Mouse (Mus musculus): ENCODE data around the gene Rps6ka4.

Gene Rps6ka4

GRCm38 (mm10) chr19:6851497-6851896 lies 11.1 kb upstream of the Rps6ka4 start:
- no peak for DNase-seq

- DNase-seq = no peak
These were observed 9.2 kb upstream of the Rps6ka4 start for GRCm38 (mm10) chr19:6849506-6850068.

DNA sequence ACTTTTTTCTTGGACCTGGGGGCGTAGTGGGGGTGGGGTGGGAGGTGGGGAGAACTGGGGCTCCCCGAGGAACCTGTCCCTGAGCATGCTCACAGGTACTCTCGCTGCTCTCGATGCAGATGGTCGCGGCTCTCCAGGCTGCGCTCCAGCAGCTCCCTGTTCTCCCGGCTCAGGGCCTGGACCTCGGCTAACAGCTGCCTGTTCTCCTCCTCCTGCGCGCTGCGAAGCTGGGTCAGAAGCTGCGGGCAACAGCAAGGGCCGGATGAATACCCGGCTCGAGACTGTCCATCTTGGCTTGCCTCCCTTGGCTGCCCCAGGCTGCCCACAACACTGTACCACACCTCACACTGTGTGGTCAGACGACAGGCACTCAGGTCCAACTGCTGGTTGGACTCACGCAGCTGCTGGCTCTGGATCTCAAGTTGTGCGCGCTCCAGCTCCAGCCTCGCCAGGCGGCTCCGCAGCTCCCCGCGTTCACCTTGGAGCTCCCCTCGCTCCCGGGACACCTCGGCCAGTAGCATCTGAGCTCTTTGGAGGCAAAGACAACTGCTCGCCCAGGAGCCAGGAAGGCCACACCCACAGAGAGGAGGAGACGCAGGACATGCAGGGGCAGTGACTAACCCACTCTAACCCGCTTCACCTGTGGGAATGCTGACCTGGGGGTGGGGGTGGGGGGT lies 7.5 kb upstream of the Rps6ka4 start:
- DNase-seq = no peak

DNA sequence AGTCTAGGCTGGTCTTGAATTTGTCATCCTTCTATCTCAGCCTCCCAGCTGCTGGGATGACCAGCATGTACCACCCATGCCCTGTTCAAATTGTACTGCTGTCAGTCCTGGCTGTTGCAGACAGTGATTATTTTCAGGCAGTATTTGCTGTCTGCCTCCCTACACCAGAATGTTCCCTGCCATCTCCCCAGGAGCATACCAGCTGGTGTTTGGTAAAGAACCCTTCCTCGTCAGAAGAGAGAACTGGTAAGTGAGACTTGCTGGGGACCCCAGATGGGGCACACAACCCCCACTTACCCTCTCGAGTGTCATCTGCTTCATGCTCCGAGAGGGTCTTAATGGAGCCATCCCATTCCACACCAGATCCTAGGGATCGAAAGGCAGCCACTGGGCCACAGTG lies 5.6 kb upstream of the Rps6ka4 start:
- no peak for DNase-seq

DNA sequence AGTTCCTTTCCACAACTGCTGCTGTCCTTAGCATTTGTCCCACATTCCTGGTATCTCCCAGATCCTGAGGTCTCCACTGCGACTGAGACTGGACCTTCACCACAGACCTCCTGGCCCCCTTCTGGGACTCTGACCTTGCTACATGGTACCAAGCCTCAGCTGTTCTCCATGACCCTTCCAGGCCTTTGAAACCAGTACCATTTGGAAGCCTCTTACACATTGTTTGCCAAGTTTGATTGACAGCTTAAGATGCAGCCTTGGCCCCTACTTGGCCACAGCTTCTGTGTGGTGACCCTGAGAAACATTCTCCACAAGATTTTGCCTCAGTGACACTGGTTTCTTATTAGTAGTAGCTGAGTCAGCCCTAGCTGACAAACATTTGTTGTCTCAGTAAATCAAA lies 1.9 kb upstream of the Rps6ka4 start:
- DNase-seq = no peak

- DNase-seq = no peak
These were observed 809 bp upstream of the Rps6ka4 start for GRCm38 (mm10) chr19:6841292-6841597.

DNA sequence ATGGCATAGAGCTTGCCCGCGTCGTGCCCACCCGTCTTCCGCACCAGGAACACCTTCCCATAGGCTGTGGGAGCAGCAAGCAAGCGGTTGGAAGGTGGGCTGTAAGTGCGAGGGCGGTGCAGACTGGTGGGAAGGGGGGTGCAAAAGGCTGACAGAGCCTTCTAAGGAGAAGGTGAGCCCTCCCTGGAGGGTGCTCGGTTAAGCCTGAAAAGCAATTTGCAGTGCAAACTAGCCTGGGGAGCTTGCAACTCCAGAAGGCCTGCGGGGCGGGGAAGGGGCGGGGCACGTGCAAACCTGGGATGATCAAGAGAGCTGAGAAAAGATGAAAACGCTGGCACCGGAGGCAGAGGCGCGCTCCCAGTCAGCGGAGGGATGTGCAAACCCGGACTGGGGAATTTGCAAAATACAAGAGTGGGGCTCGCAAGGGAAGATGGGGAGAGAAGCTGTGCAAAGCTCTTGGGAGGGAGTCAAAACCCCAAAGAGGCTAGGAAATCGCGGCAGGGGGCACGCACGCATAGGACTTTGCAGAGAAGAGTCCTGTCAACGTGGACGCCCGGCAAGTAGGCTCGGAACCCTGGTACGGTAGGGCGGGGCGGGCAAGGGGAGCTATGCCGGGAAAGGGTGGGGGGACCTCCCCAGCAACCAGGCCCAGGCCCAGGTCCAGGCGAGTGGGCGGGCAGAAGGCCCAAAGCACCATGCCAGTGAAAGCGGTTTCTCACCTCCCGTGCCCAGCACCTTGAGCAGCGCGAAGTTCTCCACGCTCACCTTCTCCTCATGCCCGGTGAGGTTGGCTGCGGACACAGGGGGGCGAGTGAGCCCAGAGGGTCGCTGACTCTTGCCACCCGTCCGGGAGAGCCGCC lies 591 bp downstream of the Rps6ka4 start:
- DNase-seq = peak; percentile 53 to 60

DNA sequence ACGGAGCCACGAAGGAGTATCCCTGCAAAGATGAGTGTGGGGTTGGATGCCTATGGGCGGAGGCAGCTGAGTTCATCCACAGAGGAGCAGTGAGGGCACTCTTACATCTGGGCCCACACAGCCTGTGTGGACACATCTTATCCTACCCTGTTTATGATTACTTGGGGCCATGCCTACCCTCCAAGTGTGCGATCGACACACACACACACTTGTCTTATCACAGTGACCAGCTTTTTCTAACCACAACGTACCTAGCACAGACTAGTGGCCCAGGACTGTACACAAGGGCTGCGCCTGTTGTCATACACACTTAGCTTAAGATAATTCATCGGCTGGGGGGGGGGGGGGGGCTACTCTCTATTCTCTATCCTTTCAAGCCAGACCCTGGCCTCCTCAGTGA lies 8.1 kb downstream of the Rps6ka4 start:
- DNase-seq = no peak

DNA sequence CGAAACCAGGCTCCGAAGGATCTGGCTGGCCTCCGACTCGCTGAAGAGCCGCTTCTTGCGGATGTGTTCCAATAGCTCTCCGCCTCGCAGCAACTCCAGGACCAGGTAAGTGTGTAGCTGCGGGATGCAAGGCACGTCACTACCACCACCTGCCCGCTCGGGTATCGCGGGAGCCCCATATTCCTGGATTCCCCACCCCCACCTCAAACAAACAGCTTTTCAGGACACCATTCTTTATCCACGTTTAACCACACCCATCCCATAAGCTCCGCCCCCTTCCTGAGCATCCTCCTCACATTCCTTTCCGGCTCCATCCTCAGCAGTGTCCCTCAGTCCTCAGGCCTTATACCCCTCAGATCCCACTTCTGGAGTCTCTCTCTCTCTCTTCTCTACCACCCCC lies 9.1 kb downstream of the Rps6ka4 start:
- DNase-seq = no peak

GRCm38 (mm10) chr19:6830556-6831316 lies 9.7 kb downstream of the Rps6ka4 start:
- DNase-seq = no peak

DNA sequence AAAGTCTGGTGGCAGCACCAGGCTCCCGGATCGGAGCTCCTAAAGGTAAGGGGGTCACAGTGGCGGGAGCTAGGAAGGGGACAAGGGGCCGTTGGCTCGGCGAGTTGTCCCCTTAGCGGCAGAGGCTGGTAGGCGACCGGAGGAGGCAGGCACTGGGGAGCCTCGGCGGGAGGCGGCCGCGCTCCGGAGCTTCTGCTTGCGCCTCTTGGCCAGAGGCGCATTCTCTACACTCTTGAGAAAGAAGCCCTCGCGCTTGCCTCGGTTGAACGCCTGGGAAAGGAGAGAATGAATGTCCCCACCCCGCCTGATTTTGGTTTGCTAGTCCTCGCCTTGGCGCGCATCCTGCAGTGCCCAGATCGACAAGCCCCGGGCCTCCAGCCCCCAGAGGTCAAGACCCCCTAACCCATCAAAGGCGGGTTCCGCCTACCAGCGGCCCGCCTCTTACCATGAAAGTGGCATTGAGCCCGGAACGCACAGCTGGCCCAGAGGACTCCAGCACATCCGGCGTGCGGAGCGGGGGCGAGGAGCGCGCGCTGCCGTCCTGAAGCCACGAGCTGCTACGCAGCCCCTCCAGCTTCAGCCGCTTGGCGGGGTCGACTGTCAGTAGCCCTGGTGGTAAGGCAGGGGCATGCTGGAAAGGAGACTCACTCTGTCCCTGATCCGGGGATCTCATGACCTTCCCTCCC lies 10.4 kb downstream of the Rps6ka4 start:
- no peak for DNase-seq

DNA sequence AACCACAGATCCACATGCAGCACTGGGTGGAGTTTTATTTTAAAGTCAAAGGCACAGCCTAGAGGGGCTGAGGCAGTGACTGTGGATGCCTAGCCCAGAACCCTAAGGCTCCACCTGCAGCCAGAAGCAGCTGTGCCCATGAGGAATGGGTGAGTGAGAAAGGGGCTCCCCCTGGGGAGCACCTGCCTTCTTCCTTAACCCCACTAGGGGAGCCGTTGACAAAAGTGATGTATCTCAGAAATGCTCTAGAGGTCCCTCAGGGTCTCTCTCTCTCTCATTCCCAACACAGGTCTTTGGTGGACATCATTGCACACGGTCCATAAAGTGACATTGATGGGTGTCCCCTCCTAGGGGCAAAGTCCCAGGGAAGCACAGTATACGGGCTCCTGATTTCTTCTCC lies 11.4 kb downstream of the Rps6ka4 start:
- no peak for DNase-seq

GRCm38 (mm10) chr19:6826601-6827000 lies 13.8 kb downstream of the Rps6ka4 start:
- no peak for DNase-seq

DNA sequence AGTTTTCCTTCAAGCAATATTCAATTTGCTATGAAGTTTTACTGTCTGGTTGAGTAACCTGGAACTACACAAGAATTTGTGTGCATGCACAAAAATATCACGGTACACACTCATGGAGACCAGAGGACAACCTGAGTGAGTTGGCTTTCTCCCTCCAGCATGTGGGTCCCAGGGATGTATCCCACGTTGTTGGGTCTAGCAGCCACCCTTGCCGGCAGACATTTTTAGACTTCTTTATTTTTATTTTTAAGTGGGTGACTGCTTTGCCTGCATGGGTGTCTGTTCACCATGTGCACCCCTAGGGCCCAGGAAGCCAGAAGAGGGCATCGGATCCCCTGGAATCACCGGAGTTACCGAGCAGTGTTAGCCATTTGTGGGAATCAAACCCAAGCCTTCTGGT lies 15.1 kb downstream of the Rps6ka4 start:
- no peak for DNase-seq

DNA sequence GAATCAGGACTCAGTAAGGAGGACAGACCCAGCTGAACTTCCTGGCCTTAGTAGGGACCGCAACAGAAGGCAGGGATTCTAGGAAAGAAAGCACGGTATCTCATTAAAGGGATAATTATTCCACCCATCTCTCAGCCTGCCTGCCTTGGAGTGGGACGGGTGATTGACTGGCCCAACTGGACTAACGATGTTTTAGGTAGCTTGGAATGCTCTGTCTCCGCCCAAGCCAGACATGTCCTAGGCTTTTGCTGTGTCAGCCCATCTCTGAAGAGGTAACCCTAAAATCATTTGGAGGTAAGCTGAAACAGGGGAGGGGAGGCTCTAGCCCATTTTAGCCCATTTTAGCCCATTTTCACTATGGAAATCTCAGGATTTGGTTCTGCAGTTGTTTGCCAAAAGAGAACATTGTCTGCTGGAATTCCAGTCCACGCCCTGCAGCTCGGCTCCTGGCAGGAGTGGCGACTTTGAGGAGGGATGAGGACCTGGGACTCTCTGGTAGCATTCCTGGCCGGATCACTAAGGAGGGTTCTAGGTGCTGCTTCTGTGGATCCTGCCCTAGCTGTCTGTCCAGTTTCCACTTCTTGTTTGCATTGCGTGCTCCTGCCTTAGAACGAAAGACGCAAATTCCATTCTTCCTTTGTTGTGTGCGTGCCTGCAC lies 19.8 kb downstream of the Rps6ka4 start:
- DNase-seq = no peak

DNA sequence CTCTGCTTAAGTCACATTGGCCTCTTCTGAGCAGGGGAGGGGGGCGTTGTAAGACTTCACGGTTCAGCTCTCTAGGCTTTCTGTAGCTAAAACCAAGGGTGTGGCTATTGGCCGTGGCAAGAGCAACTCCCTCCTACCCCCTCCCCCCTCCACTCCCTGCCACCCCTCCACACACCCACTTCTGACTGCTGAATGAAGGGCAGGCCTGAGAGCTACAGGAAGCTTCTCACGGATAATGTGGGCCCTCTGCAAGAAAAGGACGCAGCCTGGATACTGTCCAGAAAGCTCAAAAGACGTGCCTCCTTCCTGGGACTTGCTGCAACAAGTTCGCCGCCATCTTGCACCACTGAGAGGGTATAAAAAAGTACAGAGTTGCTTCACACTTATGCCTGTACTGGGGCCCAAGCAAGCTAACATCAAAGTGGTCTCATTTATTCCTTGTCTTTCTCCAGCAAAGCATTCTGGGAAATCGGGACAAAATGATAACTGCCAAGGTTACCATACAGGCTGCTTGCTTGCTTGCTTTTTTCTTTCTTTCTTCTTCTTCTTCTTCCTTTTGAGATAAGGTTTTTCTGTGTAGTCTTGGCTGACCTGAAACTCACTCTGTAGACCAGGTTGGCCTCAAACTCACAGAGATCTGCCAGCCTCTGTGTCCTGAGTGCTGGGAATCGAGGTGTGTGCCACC lies 21.2 kb downstream of the Rps6ka4 start:
- DNase-seq = no peak

GRCm38 (mm10) chr19:6814958-6815357 lies 25.5 kb downstream of the Rps6ka4 start:
- DNase-seq = no peak

- no peak for DNase-seq
These were observed 26.1 kb downstream of the Rps6ka4 start for GRCm38 (mm10) chr19:6814366-6814765.

All from cerebellum, postnatal 14 days (tissue).